Mouse (Mus musculus) heart, embryonic 12.5 days (tissue): Measurements from ENCODE around the gene Tmem63a. TPM values are rescaled to one million over a fixed set of nuclear protein-coding genes. Genes with fewer than 3 reads are reported as not detected.

ENCODE experiments used
- ATAC-seq: fragments of 200-750 bp; cut with Nextera tagmentation; 2 replicates; pipeline ENCODE4 v1.8.0; 2017; ENCODE audit warnings: moderate TSS enrichment, moderate library complexity; ENCODE audit not compliant: insufficient number of reproducible peaks, low FRiP score
- H3K27ac ChIP-seq: fragments of 300-500 bp; sonication (generic); 2 replicates; pipeline ENCODE4 v1.5.1; 2016; ENCODE audit warnings: mild to moderate bottlenecking, moderate library complexity; ENCODE audit not compliant: poor library complexity, severe bottlenecking
- H3K27me3 ChIP-seq: fragments of 300-500 bp; sonication (generic); replicated peaks from 2 replicates; pipeline ENCODE4 v1.6.1; 2016; ENCODE audit warnings: mild to moderate bottlenecking, moderate library complexity
- H3K36me3 ChIP-seq: fragments of 300-500 bp; sonication (generic); 2 replicates; pipeline ENCODE4 v1.6.1; 2016; ENCODE audit warnings: mild to moderate bottlenecking, moderate library complexity
- H3K4me1 ChIP-seq: fragments of 300-500 bp; sonication (generic); replicated peaks from 2 replicates; pipeline ENCODE4 v1.6.1; 2016; ENCODE audit warnings: mild to moderate bottlenecking
- H3K4me2 ChIP-seq: fragments of 300-500 bp; sonication (generic); 2 replicates; pipeline ENCODE4 v1.6.1; 2016; ENCODE audit warnings: mild to moderate bottlenecking, moderate library complexity
- H3K4me3 ChIP-seq: fragments of 300-500 bp; sonication (generic); 2 replicates; pipeline ENCODE4 v1.5.1; 2016; ENCODE audit warnings: mild to moderate bottlenecking
- H3K9ac ChIP-seq: fragments of 300-500 bp; sonication (generic); 2 replicates; pipeline ENCODE4 v1.6.1; 2016; ENCODE audit warnings: mild to moderate bottlenecking, moderate library complexity
- H3K9me3 ChIP-seq: fragments of 300-500 bp; sonication (generic); replicated peaks from 2 replicates; pipeline ENCODE4 v1.6.1; 2016; ENCODE audit warnings: mild to moderate bottlenecking, moderate library complexity
- WGBS: fragments of 180-500 bp; shearing (Covaris S2); methylation state at CpG from one replicate; pipeline ENCODE4 v1.1.7; 2016; 5-methylcytosine and 5-hydroxymethylcytosine counted together
- polyA plus RNA-seq: library from polyadenylated mRNA; unstranded; fragments of >200 nt; fragmentation: Nextera tagmentation; extraction: Ambion mirVana; gene quantifications from 2 replicates; pipeline ENCODE4 v1.2.1, GENCODE M21; 2016

The Tmem63a gene
- polyA plus RNA-seq, 1 experiment from 2014 or later, result 10.2 TPM

DNA sequence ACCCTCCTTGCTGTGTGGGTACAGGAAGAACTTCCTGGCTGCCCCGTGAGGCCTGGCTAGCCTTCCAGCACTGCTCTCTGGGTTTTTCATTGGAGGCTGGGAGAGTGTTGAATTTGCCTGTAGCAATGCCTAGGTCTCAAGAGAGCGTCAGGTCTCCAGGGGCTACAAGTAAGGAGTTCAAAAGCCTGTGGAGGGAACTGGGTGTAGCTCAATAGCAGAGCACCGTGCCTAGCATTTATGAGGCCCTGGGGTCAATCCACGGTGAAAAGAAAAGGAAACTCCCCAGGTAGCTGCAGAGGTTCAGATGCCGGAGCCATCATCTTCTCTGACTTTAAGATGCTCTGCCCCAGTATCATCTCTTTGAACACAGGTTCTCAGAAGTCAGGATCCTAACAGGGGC lies 69.5 kb downstream of the Tmem63a start:
- 69% methylated on average over 5 of the region's 5 CpGs for WGBS
- no peak overlapping the region for H3K4me2 ChIP-seq
- no peak overlapping the region for H3K4me3 ChIP-seq
- peaks cover 30% of the 10 kb centered on the region for H3K4me1 ChIP-seq
- H3K36me3 ChIP-seq, result no peaks in the 10 kb centered on the region
- H3K27me3 ChIP-seq, result no peaks in the 10 kb centered on the region
- H3K9me3 ChIP-seq, result no peaks in the 10 kb centered on the region
- ATAC-seq, result no peak
- H3K27ac ChIP-seq, result no peak overlapping the region
- no peak overlapping the region for H3K9ac ChIP-seq

GRCm38 (mm10) chr1:181012416-181012815 lies 70.3 kb downstream of the Tmem63a start:
- no peak overlapping the region for H3K9ac ChIP-seq
- H3K4me2 ChIP-seq, result no peak overlapping the region
- ATAC-seq, result no peak
- peaks cover 37% of the 10 kb centered on the region for H3K4me1 ChIP-seq
- no peak overlapping the region for H3K27ac ChIP-seq
- H3K4me3 ChIP-seq, result no peak overlapping the region
- no peaks in the 10 kb centered on the region for H3K27me3 ChIP-seq
- H3K36me3 ChIP-seq, result no peaks in the 10 kb centered on the region
- H3K9me3 ChIP-seq, result no peaks in the 10 kb centered on the region
- WGBS, result 73% methylated on average over 3 of the region's 3 CpGs

DNA sequence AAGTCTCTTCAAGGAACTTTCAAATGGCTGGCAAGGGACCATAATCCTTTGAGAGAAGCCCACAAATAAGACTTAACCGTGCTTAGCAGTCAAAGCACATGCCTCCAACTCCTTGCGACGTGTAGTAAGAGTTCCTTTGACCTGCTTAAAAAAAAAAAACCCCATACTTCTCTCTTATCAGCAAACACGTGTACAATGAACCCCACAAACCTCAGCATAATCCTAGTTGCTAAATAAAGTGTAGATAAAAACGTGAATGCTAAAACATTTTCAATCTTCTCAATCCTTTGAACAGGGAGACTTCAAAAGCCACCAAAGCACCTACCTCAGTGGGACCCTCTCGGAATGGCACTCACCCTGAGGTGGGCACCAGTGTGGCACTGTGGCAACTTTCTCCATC lies 71.3 kb downstream of the Tmem63a start:
- H3K27me3 ChIP-seq, result peaks cover 7% of the 10 kb centered on the region; the same call in 1 of the 2 replicates
- no peak overlapping the region for H3K4me2 ChIP-seq
- no peaks in the 10 kb centered on the region for H3K36me3 ChIP-seq
- no peak overlapping the region for H3K4me3 ChIP-seq
- ATAC-seq, result no peak
- H3K9me3 ChIP-seq, result no peaks in the 10 kb centered on the region
- no peak overlapping the region for H3K9ac ChIP-seq
- no peak overlapping the region for H3K27ac ChIP-seq
- H3K4me1 ChIP-seq, result peaks cover 40% of the 10 kb centered on the region
- WGBS, result 64% methylated on average over 6 of the region's 6 CpGs

DNA sequence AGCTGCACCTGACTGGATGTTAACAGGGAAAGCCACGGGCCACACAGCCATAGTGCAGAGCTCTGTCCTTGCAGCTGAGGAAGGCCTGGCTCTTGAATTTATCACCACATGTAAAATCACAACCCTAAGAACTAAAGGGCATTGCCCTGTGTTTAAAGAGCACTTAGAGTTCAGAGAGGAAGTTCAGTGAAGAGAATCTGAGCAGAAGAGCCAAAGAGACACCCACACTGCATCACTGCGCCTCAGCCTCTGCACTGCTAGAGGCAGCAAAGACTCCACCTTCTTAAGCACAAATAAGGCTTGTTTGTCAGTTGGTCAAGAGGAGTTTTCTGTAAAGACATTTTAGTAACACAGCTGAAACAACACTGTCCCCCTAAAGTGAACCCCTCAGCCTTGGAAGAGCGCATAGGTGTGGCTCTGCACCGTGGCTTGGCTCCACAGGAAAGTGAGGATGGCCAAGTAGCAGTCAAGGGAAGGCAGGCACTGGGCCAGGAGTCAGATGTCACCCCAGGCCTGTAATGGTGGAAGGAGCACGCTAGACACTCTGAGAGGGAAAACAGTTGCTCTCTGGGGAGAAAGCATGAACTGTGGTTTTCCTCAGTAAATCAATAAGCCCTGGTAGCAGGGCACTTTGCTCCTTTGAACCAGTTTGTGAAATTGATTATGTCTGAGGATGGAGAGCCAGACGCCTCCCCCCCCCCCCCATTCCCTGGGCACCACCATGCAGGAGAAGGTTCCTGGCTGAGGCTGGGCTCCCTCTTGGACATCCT lies 72.8 kb downstream of the Tmem63a start:
- no peaks in the 10 kb centered on the region for H3K36me3 ChIP-seq

DNA sequence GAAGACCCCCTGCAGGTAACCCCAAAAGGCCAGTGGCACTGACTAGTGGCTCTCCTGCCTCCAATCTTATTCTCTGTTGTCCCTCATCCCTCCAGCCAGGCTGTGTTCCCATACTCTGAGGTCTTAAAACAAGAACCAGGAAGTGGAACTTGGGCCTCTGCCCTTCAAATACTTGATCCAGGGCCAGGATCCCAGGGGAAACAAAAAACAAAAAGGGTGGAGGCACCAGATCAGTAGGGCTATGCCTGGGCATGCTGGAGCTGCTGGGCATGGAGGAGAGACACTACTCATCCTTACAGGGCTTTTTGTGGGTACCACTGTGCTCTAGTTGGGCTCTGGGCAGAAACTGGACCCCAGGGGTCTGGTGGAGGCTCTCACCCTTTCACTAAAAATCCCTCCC lies 73.4 kb downstream of the Tmem63a start:
- Histone ChIP-seq H3K36me3 (no peaks in the 10 kb centered on the region), H3K4me2 (peak overlapping the region; percentile 100; the same call in 1 of the 2 replicates), H3K4me3 (no peak overlapping the region), H3K27me3 (peaks cover 14% of the 10 kb centered on the region; the same call in 1 of the 2 replicates), H3K4me1 (peaks cover 30% of the 10 kb centered on the region), H3K9me3 (no peaks in the 10 kb centered on the region), H3K9ac (no peak overlapping the region), H3K27ac (0 out of 2 replicates have a peak overlapping the region, but pooled peaks have one; percentile 59)
- no peak for ATAC-seq

More for the DNA sequence above, 72.8 kb downstream of the Tmem63a start:
- H3K4me1 ChIP-seq, result peaks cover 36% of the 10 kb centered on the region
- 64% methylated on average over 6 of the region's 6 CpGs for WGBS
- H3K27me3 ChIP-seq, result peaks cover 14% of the 10 kb centered on the region; the same call in 1 of the 2 replicates
- H3K9ac ChIP-seq, result no peak overlapping the region
- H3K4me3 ChIP-seq, result no peak overlapping the region
- no peak for ATAC-seq
- 0 out of 2 replicates have a peak overlapping the region, but pooled peaks have one; percentile 100 for H3K4me2 ChIP-seq
- no peaks in the 10 kb centered on the region for H3K9me3 ChIP-seq
- no peak overlapping the region for H3K27ac ChIP-seq

DNA sequence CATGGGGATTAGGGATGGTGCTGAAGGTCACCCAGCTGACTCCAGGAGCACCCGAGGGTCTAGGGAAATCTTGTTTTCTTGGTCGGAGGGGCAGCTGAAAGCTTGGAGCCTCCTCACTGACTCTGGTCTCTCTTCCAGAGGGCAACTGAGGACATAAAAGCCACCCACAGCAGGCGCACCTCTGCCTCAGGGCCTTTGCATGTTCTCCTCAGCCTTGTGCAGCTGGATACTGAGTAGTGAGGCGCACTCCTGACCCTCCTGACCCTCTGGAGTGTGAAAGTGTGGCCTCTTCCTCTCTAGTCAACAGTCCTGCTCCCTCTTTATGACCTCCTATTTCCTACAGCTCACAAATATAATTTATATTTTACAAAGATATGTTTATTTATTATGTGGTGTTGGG lies 73.9 kb downstream of the Tmem63a start:
- Histone ChIP-seq H3K9ac (no peak overlapping the region; the same call in 1 of the 2 replicates), H3K4me3 (no peak overlapping the region), H3K27me3 (peaks cover 14% of the 10 kb centered on the region; the same call in 1 of the 2 replicates), H3K4me1 (peaks cover 28% of the 10 kb centered on the region), H3K4me2 (peak overlapping the region; percentile 100), H3K9me3 (no peaks in the 10 kb centered on the region), H3K36me3 (no peaks in the 10 kb centered on the region), H3K27ac (peak overlapping the region; percentile 59)
- no peak for ATAC-seq
- 68% methylated on average over 4 of the region's 4 CpGs for WGBS

GRCm38 (mm10) chr1:181016532-181017131 lies 74.5 kb downstream of the Tmem63a start:
- WGBS, result 2% methylated on average over 21 of the region's 21 CpGs
- Histone ChIP-seq H3K9ac (peak overlapping the region; percentile 80), H3K27me3 (peaks cover 14% of the 10 kb centered on the region; the same call in 1 of the 2 replicates), H3K9me3 (no peaks in the 10 kb centered on the region), H3K4me2 (peak overlapping the region; percentile 100), H3K36me3 (no peaks in the 10 kb centered on the region), H3K27ac (peak overlapping the region; percentile 78), H3K4me3 (peak overlapping the region; percentile 64), H3K4me1 (peaks cover 28% of the 10 kb centered on the region)
- ATAC-seq, result peak; percentile 82

DNA sequence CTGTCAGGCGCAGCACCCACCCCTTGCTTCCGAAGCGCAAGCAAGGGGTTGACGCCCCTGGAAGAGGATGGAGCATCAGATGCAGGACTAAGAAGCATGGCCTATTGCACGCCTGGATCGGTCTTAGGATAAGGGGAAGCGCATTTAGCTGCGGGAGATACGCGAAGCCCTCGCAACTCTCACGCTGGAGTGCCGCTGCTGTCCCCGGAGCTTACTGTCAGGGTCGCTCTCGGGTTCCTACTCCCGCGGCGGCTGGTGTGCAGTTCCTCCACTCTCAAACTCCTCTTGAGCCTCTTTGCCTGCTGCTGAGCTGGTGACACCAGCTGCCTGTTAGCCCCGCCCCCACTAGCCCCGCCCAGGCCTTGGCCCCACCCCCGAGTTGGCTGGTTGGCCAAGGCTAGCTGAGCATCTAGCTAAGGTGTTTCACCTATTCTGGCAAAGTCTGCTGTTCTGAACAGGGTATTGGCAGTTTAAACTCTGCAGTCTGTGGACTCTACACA lies 75.1 kb downstream of the Tmem63a start:
- no peaks in the 10 kb centered on the region for H3K36me3 ChIP-seq
- WGBS, result under 1% methylated on average over 22 of the region's 22 CpGs
- H3K27ac ChIP-seq, result peak overlapping the region; percentile 78
- H3K9ac ChIP-seq, result peak overlapping the region; percentile 80
- H3K4me1 ChIP-seq, result peaks cover 28% of the 10 kb centered on the region
- H3K4me3 ChIP-seq, result peak overlapping the region; percentile 64
- peak; percentile 71 for ATAC-seq
- H3K9me3 ChIP-seq, result no peaks in the 10 kb centered on the region
- H3K27me3 ChIP-seq, result peaks cover 14% of the 10 kb centered on the region; the same call in 1 of the 2 replicates
- H3K4me2 ChIP-seq, result peak overlapping the region; percentile 100

- no peaks in the 10 kb centered on the region for H3K36me3 ChIP-seq
- 62% methylated on average over 13 of the region's 13 CpGs for WGBS
- no peak overlapping the region for H3K9ac ChIP-seq
- H3K27ac ChIP-seq, result no peak overlapping the region
- no peak overlapping the region for H3K4me3 ChIP-seq
- no peak for ATAC-seq
- H3K27me3 ChIP-seq, result peaks cover 14% of the 10 kb centered on the region; the same call in 1 of the 2 replicates
- peak overlapping the region; percentile 100; the same call in 1 of the 2 replicates for H3K4me2 ChIP-seq
- no peaks in the 10 kb centered on the region for H3K9me3 ChIP-seq
- H3K4me1 ChIP-seq, result peaks cover 28% of the 10 kb centered on the region
These were observed 75.8 kb downstream of the Tmem63a start for GRCm38 (mm10) chr1:181017890-181018420.

- Histone ChIP-seq H3K9ac (no peak within 1 kb of the TSS), H3K9me3 (no peaks in the 10 kb centered on the region), H3K4me2 (no peak within 1 kb of the TSS), H3K27ac (no peak within 1 kb of the TSS), H3K4me1 (peaks cover 16% of the 10 kb centered on the region), H3K27me3 (peaks cover 14% of the 10 kb centered on the region; the same call in 1 of the 2 replicates), H3K4me3 (no peak within 1 kb of the TSS), H3K36me3 (no peaks in the 10 kb centered on the region)
- 41% methylated on average over 5 of the region's 5 CpGs for WGBS
- ATAC-seq, result no peak
These were observed 78.8 kb downstream of the Tmem63a start, which contains the start of gene Ephx1 for GRCm38 (mm10) chr1:181020756-181021487. Ephx1 (minus strand) TSS chr1:181020904.
